Mouse (Mus musculus) retina, postnatal 7 days (tissue): ENCODE results near the gene Tmem19.
A peak's percentile ranks its signal among the peaks of the same experiment; 100 is the strongest.

Experiments
- DNase-seq: peaks from one replicate; pipeline ENCODE4 v3.0.0-alpha.2; 2012; ENCODE audit warnings: low read depth, low spot score

The Tmem19 gene

GRCm38 (mm10) chr10:115361840-115362622 lies at the start of gene Tmem19:
TSS of gene Tmem19 (minus strand) at chr10:115362501.
- peak; percentile 95 for DNase-seq

- DNase-seq = peak; percentile 46
Measured at GRCm38 (mm10) chr10:115406393-115406792, 44.1 kb upstream of the Tmem19 start.

DNA sequence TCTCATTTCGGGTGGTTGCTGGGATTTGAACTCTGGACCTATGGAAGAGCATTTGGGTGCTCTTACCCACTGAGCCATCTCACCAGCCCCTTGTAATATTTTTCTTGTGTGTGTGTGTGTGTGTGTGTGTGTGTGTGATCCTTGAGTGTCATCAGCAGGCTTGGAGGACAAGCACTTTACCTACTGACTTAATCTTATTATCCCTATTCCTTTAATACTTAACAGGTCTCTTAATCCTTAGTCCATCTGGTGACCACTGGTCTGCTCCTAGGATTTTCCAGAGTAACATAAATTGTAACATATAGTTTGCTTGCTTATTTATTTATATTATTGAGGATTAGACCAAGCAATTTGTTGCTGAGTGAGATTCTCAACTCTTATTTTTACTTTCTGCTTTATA lies 29.6 kb upstream of the Tmem19 start:
- no peak for DNase-seq

DNA sequence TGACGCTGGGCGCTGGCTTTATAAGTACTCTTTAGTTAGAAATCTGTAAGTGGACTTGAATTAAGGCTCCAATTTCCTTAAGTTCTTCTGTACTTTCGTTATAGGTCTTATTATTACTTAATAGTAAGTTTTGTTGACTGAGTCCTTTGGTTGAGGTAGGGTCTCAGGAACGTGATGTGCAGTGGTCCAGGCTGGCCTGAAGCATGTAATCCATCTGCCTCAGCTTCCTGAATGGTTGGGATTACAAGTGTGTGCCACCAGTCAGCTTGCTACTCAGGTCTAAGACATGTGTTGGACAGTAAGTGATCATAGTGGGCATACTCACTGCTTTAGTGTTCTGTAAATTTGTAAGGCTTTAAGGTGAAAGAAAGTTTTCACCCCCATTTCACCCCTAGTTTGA lies 28.8 kb upstream of the Tmem19 start:
- DNase-seq = no peak

DNA sequence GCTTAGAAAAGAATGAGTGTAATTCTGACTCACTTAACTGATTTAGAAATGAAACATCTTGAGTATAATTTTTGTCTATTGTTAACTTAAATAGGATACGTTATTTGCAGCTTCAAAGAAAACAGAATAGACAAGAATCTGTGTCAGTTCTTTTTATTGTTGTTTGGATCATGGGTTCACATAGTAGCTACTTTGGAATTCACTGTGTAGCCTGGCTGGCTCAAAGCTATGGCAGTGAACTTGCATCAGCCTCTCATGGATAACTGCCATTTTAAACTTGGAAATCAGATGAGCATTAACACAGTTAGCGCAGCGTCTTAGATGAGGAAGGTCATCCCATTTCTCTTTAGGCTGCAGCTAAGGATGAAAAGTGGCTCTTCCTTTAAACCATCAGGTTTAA lies 25.6 kb upstream of the Tmem19 start:
- no peak for DNase-seq

GRCm38 (mm10) chr10:115385018-115386002 lies 23.0 kb upstream of the Tmem19 start:
- DNase-seq = no peak

DNA sequence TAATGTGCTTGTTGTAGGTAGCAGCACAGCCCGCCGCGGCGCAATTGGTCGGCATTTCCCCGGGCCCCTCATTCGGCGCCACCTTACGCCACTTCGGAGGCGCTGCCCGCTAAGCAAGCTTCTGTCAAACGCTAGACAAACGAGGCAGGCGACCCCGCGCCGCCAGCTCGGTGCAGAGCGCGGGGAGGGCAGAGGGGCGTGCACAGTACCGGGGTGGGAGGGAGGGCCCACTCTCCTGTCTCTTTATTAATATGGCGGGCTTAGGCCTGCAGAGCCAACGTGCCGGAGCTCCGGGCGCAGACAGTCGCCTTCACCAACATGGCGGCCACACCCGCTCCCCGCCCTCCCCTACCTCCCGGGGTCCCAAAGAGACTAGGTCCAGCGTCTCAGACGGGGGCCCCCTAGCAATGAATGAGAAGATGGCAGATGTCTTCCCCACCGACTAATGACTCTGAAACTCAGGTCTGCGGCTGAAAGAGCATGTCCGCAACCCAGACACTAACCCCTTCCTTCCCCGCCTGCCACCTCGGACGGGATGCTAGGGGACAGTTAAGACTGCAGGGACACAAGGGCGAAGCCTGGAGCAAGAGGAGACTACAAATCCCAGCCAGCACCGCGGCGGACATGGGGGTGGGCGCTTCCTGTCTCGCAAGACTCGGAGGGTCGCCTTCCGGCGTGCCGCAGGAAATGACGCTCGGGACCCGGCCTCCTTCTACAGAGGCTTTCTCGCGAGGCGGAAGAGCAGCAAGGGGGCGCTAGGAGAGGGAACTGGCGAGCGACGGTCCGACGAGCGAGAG lies 22.1 kb upstream of the Tmem19 start, which contains the start of the genes Thap2 and Zfc3h1:
Thap2 (minus strand) TSS at position 223 of the 797 bp plus-strand sequence.
Zfc3h1 (plus strand) TSS at position 739 of the 797 bp plus-strand sequence.
- peak; percentile 97 for DNase-seq

DNA sequence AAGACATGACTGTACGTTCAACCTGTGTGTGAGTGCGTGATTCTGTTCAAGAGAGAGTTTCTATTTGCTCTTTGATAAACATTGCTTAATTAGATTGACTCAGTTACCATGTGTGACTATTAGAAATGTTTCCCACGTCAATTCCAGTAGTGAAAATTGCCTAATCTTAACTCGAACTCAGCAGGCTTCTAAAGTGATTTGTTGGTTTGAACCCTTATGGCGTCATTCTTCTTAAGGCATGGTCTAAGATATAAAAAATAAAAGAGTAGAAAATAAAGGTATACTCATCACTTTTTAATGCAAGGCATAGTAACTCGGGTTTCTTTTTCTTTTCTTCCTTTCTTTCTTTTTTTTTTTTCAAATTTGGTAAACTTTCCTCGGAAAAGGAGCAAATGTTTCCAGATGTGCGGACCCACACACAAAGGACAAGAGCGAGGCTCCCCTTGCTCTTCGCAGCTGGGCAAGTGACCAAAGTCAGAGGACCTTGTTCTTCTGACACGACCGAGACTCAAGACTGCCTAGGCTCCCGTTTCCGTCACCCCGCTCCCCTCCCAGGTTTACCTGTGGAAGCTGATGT lies 21.4 kb upstream of the Tmem19 start:
- no peak for DNase-seq

- DNase-seq = no peak
Measured at GRCm38 (mm10) chr10:115382846-115383643, 20.7 kb upstream of the Tmem19 start.

GRCm38 (mm10) chr10:115381506-115382084 lies 19.3 kb upstream of the Tmem19 start:
- DNase-seq = no peak

- no peak for DNase-seq
Measured at GRCm38 (mm10) chr10:115363151-115363550, 850 bp upstream of the Tmem19 start.

GRCm38 (mm10) chr10:115362623-115362964 lies 293 bp upstream of the Tmem19 start:
- DNase-seq = no peak

DNA sequence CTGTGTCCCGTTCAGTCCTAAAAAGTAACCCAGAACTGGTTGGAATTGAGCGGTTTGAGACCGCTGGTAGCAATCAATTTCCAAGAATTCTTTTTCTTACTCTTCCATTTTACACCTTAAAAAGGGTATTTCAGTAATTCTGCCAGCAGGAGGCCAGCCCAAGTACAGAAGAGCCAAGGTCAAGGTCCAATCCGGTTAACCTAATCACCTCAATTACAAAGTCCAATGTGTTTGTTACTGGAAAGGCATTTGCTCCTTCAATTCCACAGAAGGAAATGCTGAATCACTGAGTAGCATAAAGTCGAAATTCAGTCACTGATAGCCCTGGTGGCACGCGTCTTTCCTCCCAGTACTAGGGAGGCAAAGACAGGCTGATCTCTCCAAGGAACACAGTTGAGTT lies 3.2 kb downstream of the Tmem19 start:
- no peak for DNase-seq

DNA sequence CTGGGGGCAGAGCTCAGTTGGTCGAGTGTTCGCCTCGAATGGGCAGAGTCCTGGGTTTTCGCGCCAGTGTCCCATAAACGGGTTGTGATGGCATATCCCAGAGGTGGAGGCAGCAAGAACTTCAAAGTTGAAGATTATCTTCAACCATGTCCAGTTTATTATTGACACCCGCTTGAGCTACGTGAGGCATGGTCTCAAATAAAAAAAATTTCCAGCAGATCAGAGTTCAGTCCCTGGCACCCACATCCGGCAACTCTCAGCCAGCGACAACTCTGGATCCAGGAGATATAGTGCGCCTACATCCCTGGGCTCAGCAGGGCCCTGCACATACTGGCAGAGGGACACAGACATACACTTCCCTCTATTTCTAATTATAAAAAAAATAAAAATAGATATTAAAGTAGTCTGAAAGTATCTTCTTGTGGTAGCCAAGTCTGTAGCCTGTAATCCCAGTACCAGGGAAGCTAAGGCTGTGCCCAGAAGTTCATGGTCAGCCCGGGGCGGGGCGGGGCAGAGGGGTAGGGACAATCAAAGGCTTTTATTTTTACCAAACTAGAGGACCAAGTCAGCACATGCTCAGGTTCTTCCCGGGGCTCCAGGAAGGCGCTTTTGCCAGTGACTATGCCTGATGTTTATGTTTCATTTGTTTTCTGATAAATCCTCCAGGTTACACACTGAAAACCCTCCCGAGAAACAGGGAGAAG lies 3.9 kb downstream of the Tmem19 start:
- DNase-seq = no peak

- no peak for DNase-seq
Measured at GRCm38 (mm10) chr10:115356106-115356505, 6.2 kb downstream of the Tmem19 start.

DNA sequence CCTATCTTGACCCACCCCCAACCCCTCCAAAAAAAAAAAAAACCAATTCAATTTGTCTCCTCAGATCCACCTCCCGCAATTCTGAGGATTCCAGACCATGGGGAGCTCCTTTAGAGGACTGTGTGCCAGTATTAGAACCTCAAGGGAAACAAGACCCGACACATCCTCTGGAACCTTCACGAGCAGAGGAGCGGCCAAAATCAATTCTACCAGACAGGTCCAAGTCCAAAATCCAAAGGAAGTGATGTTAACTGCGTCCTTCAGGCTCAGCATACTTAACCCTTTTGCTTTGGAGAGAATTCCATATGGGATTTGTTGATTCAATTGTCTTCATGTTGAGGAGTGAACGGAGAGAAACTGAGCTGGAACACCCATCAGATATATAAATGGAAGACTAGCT lies 7.3 kb downstream of the Tmem19 start:
- no peak for DNase-seq

DNA sequence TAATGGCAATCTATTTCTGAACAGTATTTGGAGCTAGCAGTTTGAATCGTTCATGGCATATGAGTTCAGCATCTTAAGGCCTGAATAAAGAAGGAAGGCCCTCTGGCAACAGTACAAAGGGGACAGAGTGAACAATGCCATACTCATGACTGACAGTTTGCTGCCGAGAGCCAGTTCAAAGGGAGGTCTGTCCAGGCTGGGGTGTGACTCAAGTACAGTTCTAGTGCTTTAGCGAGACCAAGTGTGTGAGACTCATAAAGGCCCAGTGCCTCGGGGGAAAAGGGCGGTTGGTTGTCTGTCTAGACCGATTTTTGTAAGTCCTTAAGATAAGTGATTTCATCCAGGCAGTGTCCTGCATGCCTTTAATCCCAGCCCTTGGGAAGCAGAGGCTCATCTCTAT lies 7.7 kb downstream of the Tmem19 start:
- no peak for DNase-seq

DNA sequence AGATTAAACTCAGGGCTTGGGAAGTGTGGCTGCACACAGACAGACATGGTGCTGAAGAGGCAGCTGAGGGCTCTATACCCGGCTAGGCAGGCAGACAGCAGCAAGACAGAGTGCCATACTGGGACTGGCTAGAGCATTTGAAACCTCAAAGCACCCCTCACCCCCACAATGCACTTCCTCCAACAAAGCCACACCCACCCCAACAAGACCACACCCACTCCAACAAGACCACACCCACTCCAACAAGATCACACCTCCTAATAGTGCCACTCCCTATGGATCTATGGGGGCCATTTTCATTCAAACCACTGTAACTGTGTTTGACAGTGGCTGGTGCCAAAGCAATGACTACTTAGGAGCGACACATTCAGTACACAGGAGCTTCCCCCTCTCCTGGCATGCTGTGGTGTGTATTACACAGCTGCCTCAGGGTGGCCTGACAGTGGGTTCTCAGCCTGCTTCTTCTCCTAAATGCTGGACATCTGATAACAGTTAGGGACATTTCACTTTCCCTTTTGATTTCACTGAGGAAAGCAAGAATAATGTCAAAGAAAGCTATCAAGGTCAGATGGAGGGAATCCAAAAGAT lies 11.4 kb downstream of the Tmem19 start:
- DNase-seq = no peak

- DNase-seq = no peak
Measured at GRCm38 (mm10) chr10:115349509-115349908, 12.8 kb downstream of the Tmem19 start.
